In the genomic region with DNA sequence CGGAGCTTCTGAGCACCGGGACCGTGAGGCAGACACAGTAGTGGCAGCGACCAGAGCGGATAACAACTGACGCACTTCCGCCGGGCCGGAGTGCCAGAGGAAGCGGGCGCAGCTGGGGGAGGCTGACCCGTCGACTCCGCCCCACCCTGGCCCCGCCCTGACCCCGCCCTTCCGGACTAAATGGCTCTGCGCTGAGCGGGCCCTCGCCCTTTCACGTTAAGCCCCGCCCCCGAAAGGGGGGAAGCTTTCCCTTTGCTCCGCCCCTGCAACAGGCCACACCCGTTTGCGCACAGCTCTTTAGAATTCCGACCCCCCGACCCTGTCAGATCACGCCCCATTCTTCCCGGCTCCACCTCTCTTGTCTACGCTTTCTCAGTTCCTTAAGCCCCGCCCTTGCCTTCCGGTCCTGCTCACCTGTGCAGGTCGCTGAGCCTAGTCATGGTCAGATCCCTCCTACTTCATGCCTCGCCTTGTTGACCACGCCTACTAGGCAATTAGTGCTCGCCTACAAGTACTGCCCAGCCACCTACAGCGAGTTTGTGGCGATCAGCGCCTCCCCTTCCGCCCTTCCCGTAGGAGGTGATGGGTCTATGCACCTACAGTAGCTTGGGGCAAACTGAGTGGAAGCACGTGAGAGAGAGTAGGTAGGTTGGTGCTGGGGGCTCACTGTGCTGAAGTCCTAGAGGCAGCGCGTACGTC, we compare ENCODE assay signal across 8 mouse cellular contexts. TPM values are rescaled to one million over a fixed set of nuclear protein-coding genes. Genes with fewer than 3 reads are reported as not detected.
DNase-seq lines count a peak whose midpoint lies in the region; ATAC-seq lines count a peak whose summit lies in the region.

Gene Fbrsl1, minus strand, starts transcription at position 68 of the 699 bp plus-strand sequence.

- peak; percentile 94 for ATAC-seq in hindbrain, embryonic 14.5 days (ENCODE audit: low FRiP score)

- peak; percentile 99 for DNase-seq in R1 (ENCODE audit: low read depth, low spot score)
- peak; percentile 90 to 95 for DNase-seq in cerebellum, postnatal 25 days
- peak; percentile 73 to 86 for DNase-seq in frontal cortex, postnatal 25 days (ENCODE audit: low spot score in 2 of 2)
- DNase-seq in hindbrain, embryonic 14.5 days (ENCODE audit: low spot score), result peak; percentile 90
- DNase-seq in layer of hippocampus, postnatal 36 days, result peak; percentile 92 to 94
- DNase-seq in lung, postnatal 36 days, result peak; percentile 98
- DNase-seq in retina, postnatal 1 day, result peak; percentile 98
- peak; percentile 95 to 96 for DNase-seq in urinary bladder, adult 18-20 months (ENCODE audit: low spot score in 2 of 2)

- peak within 1 kb of the TSS; percentile 88 for H3K9ac ChIP-seq in hindbrain, embryonic 14.5 days

- H3K36me3 ChIP-seq in hindbrain, embryonic 14.5 days (replicated peaks; ENCODE audit: control insufficient read depth, insufficient read depth), result no peaks in the 10 kb centered on the region

- H3K27me3 ChIP-seq in hindbrain, embryonic 14.5 days (ENCODE audit: control insufficient read depth, insufficient read depth, low read length), result no peaks in the 10 kb centered on the region

- peaks cover 24% of the 10 kb centered on the region for H3K4me1 ChIP-seq in hindbrain, embryonic 14.5 days (replicated peaks; ENCODE audit: control insufficient read depth, insufficient read depth, low read length)

- no peaks in the 10 kb centered on the region for H3K9me3 ChIP-seq in hindbrain, embryonic 14.5 days (ENCODE audit: control insufficient read depth, low read length)

- 2% methylated on average over 35 of the region's 46 CpGs for WGBS in hindbrain, embryonic 14.5 days

- peak within 1 kb of the TSS; percentile 90 for H3K4me3 ChIP-seq in hindbrain, embryonic 14.5 days (replicated peaks; ENCODE audit: low read length)

- H3K27ac ChIP-seq in hindbrain, embryonic 14.5 days, result peak within 1 kb of the TSS; percentile 59

- H3K4me2 ChIP-seq in hindbrain, embryonic 14.5 days (replicated peaks), result peak within 1 kb of the TSS; percentile 98

RNA-seq across cellular contexts. Expression of gene Fbrsl1, which starts in this region (rescaled TPM):
- 23.8 and 24.8 TPM in 2 replicates for polyA plus RNA-seq in hindbrain, embryonic 14.5 days (2014; fragmentation: Nextera tagmentation; extraction: Ambion mirVana)
- 10 to 100 TPM; 78.1 to 89.6 TPM for total RNA-seq in layer of hippocampus, postnatal 36 days (2021)

Comparison
In these comparisons a context has a peak if more than half of its experiments do, and no peak if none do; other contexts are left out.
1. Peak in every context shown above with its lines: DNase-seq, ATAC-seq, H3K4me3 ChIP-seq and H3K27ac ChIP-seq.